Mouse (Mus musculus): ENCODE results near the gene Ubqln3. TPM values are rescaled to one million over a fixed set of nuclear protein-coding genes. Genes with fewer than 3 reads are reported as not detected.

The Ubqln3 gene
- total RNA-seq (2014; rRNA removed; ENCODE audit: low replicate concordance), result not detected in 2 replicates
- not detected in 2 replicates for polyA plus RNA-seq (2015; fragmentation: Nextera tagmentation; extraction: Ambion mirVana)

DNA sequence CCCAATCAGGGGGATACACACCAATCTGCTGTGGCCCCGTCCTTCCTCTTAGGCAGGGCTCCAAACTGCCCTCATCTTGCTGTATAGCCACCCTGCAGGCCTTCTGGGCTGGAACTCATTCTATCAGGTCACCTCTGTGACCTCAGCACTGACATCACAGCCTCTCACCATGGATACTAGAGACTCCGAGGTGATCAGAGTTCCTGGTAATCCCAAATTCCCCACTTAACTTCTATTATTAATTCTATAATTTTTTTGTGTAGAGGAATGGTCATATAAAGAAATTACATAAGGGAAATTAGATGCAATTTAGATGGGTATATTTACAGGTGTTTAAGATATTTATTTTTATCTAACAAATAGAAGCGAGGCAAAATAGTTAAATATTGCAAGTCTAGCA lies at the start of gene Ubqln3:
Gene Ubqln3, minus strand, starts transcription at position 101 of the 400 bp plus-strand sequence.
- Histone ChIP-seq H3K4me3 (ENCODE audit: low read depth, low read length) (no peak within 1 kb of the TSS), H3K27me3 (ENCODE audit: control insufficient read depth, insufficient read depth, low read length) (no peaks in the 10 kb centered on the region), H3K4me2 (ENCODE audit: low read depth, low read length) (no peak within 1 kb of the TSS), H3K9ac (replicated peaks; ENCODE audit: low read depth, low read length) (no peak within 1 kb of the TSS), H3K9me3 (replicated peaks; ENCODE audit: control insufficient read depth, low read length) (no peaks in the 10 kb centered on the region), H3K27ac (ENCODE audit: low read depth) (no peak within 1 kb of the TSS), H3K4me1 (ENCODE audit: control insufficient read depth, insufficient read depth) (no peaks in the 10 kb centered on the region), H3K36me3 (replicated peaks; ENCODE audit: control insufficient read depth, insufficient read depth, low read length) (no peaks in the 10 kb centered on the region)
- 60% methylated on average over 3 of the region's 3 CpGs for WGBS
- no peak for DNase-seq (ENCODE audit: low spot score)
- no peak for TF ChIP-seq CTCF (IDR thresholded peaks at IDR 0.05; ENCODE audit: low read depth)
- no peak for ATAC-seq (ENCODE audit: insufficient read depth, low read depth)

DNA sequence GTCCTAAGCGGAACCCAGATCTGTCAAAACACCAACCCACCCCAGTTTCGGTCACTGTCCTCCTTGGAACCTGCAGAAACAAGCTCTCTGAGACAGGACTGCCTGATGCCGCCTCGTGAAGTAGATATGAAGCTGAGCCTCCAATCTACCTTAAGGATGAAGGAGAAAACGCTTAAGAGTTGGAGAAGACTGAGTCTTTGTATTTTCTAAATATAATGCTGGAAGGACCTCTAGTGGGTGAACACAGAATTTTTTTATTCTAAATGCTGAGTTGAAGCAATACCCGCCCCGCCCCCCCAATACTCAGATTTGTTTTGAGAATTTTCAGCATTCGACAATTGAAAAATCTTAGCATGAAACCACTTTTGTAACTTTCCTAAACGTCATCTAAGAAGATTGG lies 48.2 kb upstream of the Ubqln3 start:
- H3K4me3 ChIP-seq (ENCODE audit: low read depth, low read length), result no peak overlapping the region
- H3K9ac ChIP-seq (replicated peaks; ENCODE audit: low read depth, low read length), result no peak overlapping the region
- H3K9me3 ChIP-seq (replicated peaks; ENCODE audit: control insufficient read depth, low read length), result no peaks in the 10 kb centered on the region
- WGBS, result 44% methylated on average over 9 of the region's 9 CpGs
- H3K4me2 ChIP-seq (ENCODE audit: low read depth, low read length), result no peak overlapping the region
- H3K4me1 ChIP-seq (ENCODE audit: control insufficient read depth, insufficient read depth), result no peaks in the 10 kb centered on the region
- H3K27ac ChIP-seq (ENCODE audit: low read depth), result no peak overlapping the region
- no peaks in the 10 kb centered on the region for H3K36me3 ChIP-seq (replicated peaks; ENCODE audit: control insufficient read depth, insufficient read depth, low read length)
- ATAC-seq (ENCODE audit: insufficient read depth, low read depth) (no peak), DNase-seq (ENCODE audit: low spot score) (no peak)
- H3K27me3 ChIP-seq (ENCODE audit: control insufficient read depth, insufficient read depth, low read length), result no peaks in the 10 kb centered on the region
- TF ChIP-seq EP300 (IDR thresholded peaks at IDR 0.05; ENCODE audit: low read depth) (no peak), CTCF (IDR thresholded peaks at IDR 0.05; ENCODE audit: low read depth) (no peak)

DNA sequence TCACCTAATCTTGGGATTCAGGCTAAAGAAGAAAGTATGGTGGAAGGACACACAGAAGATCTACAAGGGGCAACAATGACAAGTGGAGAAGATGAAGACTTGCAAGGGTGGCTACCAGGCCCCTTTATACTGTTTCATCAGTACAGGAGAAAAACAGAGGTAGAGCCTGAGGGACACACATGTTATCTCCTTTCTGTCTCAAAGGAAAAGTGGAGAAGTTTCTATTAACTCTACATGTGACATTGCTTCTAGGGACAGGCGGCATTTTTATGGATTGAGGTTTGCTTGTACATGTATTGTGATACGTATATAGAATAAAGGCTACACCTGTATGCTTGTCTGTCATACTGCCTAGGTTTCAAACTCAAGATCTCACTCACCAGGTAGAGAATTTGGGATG lies 40.2 kb upstream of the Ubqln3 start, which contains the start of gene Olfr648:
Gene Olfr648, minus strand, starts transcription at position 101 of the 400 bp plus-strand sequence.
- ATAC-seq (ENCODE audit: insufficient read depth, low read depth) (no peak), DNase-seq (ENCODE audit: low spot score) (no peak)
- Histone ChIP-seq H3K4me2 (ENCODE audit: low read depth, low read length) (no peak within 1 kb of the TSS), H3K4me1 (ENCODE audit: control insufficient read depth, insufficient read depth) (no peaks in the 10 kb centered on the region), H3K27ac (ENCODE audit: low read depth) (no peak within 1 kb of the TSS), H3K9ac (replicated peaks; ENCODE audit: low read depth, low read length) (no peak within 1 kb of the TSS), H3K27me3 (ENCODE audit: control insufficient read depth, insufficient read depth, low read length) (no peaks in the 10 kb centered on the region), H3K36me3 (replicated peaks; ENCODE audit: control insufficient read depth, insufficient read depth, low read length) (no peaks in the 10 kb centered on the region), H3K9me3 (replicated peaks; ENCODE audit: control insufficient read depth, low read length) (no peaks in the 10 kb centered on the region), H3K4me3 (ENCODE audit: low read depth, low read length) (no peak within 1 kb of the TSS)
- WGBS, result 71% methylated on average over 2 of the region's 2 CpGs
- TF ChIP-seq CTCF (IDR thresholded peaks at IDR 0.05; ENCODE audit: low read depth) (no peak), EP300 (IDR thresholded peaks at IDR 0.05; ENCODE audit: low read depth) (no peak)

DNA sequence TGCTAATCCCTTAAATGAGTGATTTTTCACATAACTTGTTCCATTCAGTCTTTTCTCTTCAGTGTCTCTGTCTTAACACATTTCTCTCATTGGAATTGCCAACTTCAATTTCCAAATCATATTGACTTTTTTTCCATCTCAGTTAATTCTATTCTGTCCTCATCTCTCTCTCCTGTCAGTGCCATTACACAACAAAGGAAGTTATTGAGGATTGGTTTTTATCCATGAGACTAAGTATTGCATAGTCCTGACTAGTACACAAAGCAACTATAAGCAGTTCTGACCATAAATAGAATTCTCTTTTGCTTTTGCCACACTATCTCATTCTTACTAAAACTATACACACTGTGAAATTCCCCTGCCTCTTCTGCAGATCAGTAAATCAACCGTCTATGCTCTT lies 36.0 kb upstream of the Ubqln3 start:
- no peak for DNase-seq (ENCODE audit: low spot score)
- no peak overlapping the region for H3K4me3 ChIP-seq (ENCODE audit: low read depth, low read length)
- H3K9ac ChIP-seq (replicated peaks; ENCODE audit: low read depth, low read length), result no peak overlapping the region
- no peak overlapping the region for H3K4me2 ChIP-seq (ENCODE audit: low read depth, low read length)
- no peaks in the 10 kb centered on the region for H3K9me3 ChIP-seq (replicated peaks; ENCODE audit: control insufficient read depth, low read length)
- no peak overlapping the region for H3K27ac ChIP-seq (ENCODE audit: low read depth)
- no peaks in the 10 kb centered on the region for H3K27me3 ChIP-seq (ENCODE audit: control insufficient read depth, insufficient read depth, low read length)
- TF ChIP-seq EP300 (IDR thresholded peaks at IDR 0.05; ENCODE audit: low read depth) (no peak), CTCF (IDR thresholded peaks at IDR 0.05; ENCODE audit: low read depth) (no peak)
- H3K36me3 ChIP-seq (replicated peaks; ENCODE audit: control insufficient read depth, insufficient read depth, low read length), result no peaks in the 10 kb centered on the region
- WGBS, result 93% methylated on average over 1 of the region's 1 CpGs
- no peak for ATAC-seq (ENCODE audit: insufficient read depth, low read depth)
- H3K4me1 ChIP-seq (ENCODE audit: control insufficient read depth, insufficient read depth), result no peaks in the 10 kb centered on the region

DNA sequence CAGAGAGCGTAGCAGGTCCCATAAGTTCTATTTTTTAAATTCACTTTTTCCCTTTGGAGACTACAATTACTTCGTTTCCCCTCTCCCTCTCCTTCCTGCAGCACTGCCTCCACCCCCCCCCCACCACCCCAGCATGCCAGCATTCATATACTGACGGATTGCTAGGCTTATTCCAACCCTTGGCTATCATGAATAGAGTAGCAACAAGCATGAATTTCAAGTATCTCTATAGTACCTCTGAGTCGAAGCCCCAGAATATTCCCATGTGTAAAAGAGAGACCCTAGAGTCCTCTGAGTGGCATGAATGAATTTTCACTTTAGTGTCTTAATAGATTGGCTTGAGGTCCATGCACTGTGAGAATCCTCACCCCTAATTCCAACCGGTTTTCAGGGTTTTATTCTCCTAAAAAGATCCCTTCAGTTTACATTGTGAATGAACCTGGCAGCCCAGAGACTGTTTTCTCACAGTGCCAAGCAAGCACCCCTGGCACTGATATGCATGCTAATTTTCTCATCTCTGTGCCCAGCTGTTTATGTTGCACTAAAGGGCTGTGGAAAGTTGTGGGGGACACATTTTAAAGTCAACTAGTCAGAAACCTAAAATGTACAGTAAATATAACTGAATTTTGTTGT lies 35.5 kb upstream of the Ubqln3 start:
- 55% methylated on average over 5 of the region's 5 CpGs for WGBS
- no peak overlapping the region for H3K4me2 ChIP-seq (ENCODE audit: low read depth, low read length)

DNA sequence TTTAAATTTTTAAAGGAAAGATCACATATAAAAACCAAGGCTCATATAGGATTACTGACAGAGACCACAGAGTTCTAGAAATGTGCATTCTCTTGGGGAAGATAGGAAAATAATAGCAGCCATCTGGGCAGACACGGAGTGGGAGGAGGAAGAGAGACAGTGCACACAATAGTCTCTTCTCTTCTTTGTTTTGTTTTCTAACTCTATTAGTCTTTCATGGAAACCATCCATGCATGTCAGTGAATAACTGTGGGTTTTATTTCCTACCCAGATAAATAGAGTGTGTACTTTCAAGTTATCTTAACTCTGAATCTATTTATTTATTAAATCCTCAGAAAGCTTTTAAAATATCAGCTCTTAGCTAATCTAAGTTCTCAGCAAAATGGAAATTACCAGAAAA lies 32.0 kb upstream of the Ubqln3 start:
- no peak overlapping the region for H3K27ac ChIP-seq (ENCODE audit: low read depth)
- no peaks in the 10 kb centered on the region for H3K27me3 ChIP-seq (ENCODE audit: control insufficient read depth, insufficient read depth, low read length)
- H3K36me3 ChIP-seq (replicated peaks; ENCODE audit: control insufficient read depth, insufficient read depth, low read length), result no peaks in the 10 kb centered on the region
- TF ChIP-seq CTCF (IDR thresholded peaks at IDR 0.05; ENCODE audit: low read depth) (no peak), EP300 (IDR thresholded peaks at IDR 0.05; ENCODE audit: low read depth) (no peak)
- H3K4me3 ChIP-seq (ENCODE audit: low read depth, low read length), result no peak overlapping the region
- H3K9ac ChIP-seq (replicated peaks; ENCODE audit: low read depth, low read length), result no peak overlapping the region
- WGBS, result 78% methylated on average over 1 of the region's 1 CpGs
- DNase-seq (ENCODE audit: low spot score) (no peak), ATAC-seq (ENCODE audit: insufficient read depth, low read depth) (no peak)
- no peaks in the 10 kb centered on the region for H3K4me1 ChIP-seq (ENCODE audit: control insufficient read depth, insufficient read depth)
- no peak overlapping the region for H3K4me2 ChIP-seq (ENCODE audit: low read depth, low read length)
- no peaks in the 10 kb centered on the region for H3K9me3 ChIP-seq (replicated peaks; ENCODE audit: control insufficient read depth, low read length)

More for the DNA sequence above, 35.5 kb upstream of the Ubqln3 start:
- Histone ChIP-seq H3K27ac (ENCODE audit: low read depth) (no peak overlapping the region), H3K27me3 (ENCODE audit: control insufficient read depth, insufficient read depth, low read length) (no peaks in the 10 kb centered on the region), H3K4me3 (ENCODE audit: low read depth, low read length) (no peak overlapping the region), H3K36me3 (replicated peaks; ENCODE audit: control insufficient read depth, insufficient read depth, low read length) (no peaks in the 10 kb centered on the region), H3K9ac (replicated peaks; ENCODE audit: low read depth, low read length) (no peak overlapping the region), H3K4me1 (ENCODE audit: control insufficient read depth, insufficient read depth) (no peaks in the 10 kb centered on the region), H3K9me3 (replicated peaks; ENCODE audit: control insufficient read depth, low read length) (no peaks in the 10 kb centered on the region)
- ATAC-seq (ENCODE audit: insufficient read depth, low read depth) (no peak), DNase-seq (ENCODE audit: low spot score) (no peak)
- TF ChIP-seq CTCF (IDR thresholded peaks at IDR 0.05; ENCODE audit: low read depth) (no peak), EP300 (IDR thresholded peaks at IDR 0.05; ENCODE audit: low read depth) (no peak)

Measured in heart, postnatal 0 days (tissue).